Comparison of ENCODE assay signal across 10 mouse cellular contexts in the genomic region with DNA sequence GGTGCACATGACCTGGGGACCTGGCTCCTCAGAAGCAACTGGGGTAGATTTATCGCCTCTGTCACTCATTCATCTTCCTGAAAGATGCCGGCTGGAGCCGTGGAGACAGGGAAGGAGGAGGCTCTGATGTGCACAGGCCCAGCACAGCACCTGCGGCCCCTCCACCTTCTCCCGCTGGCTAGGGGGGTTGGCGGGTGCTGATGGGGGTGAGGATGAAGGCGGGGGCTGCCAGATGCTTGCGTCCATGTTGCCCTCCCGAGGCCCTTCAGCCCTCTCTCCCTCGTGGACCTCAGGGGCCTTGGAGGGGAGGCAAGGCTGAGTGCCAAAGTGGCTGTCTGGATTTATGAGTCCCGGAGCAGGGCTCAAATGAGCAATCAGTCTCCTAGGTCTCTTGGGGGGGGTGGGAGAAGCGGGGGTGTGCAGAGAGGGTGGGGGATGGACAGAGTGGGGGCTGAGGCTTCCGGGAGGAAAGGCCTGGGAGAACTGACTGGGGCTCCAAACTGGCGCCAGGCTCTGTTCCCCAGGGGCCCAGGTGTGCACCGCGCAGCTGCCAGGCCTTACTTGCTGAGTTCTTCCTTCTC.
DNase-seq lines count a peak whose midpoint lies in the region; ATAC-seq lines count a peak whose summit lies in the region.
"Had no signal": no experiment of that assay in that cellular context is flagged by ENCODE, and none has a peak within 500 bp of the region (broad histone marks: within the 10 kb centered on the region; RNA-seq: fewer than 3 reads in every experiment).

No protein-coding gene starts in this region.

- H3K9ac ChIP-seq in heart, embryonic 12.5 days = peak overlapping the region; percentile 38; the same call in 1 of the 2 replicates
- H3K9ac ChIP-seq in hindbrain, embryonic 13.5 days = peak overlapping the region; percentile 61
- H3K9ac ChIP-seq in midbrain, embryonic 14.5 days (replicated peaks; ENCODE audit: low read length) = 0 out of 2 replicates have a peak overlapping the region, but pooled peaks have one; percentile 1

- H3K4me1 ChIP-seq in heart, embryonic 12.5 days (replicated peaks) = peaks cover 60% of the 10 kb centered on the region
- H3K4me1 ChIP-seq in hindbrain, embryonic 13.5 days (replicated peaks) = peaks cover 62% of the 10 kb centered on the region
- H3K4me1 ChIP-seq in midbrain, embryonic 14.5 days (ENCODE audit: control insufficient read depth, insufficient read depth, low read length) = peaks cover 8% of the 10 kb centered on the region; the same call in 1 of the 2 replicates

- no peak for ATAC-seq in heart, embryonic 12.5 days (ENCODE audit: insufficient number of reproducible peaks, low FRiP score)
- ATAC-seq in hindbrain, embryonic 13.5 days (ENCODE audit: low FRiP score) = peak; percentile 60
- no peak for ATAC-seq in midbrain, embryonic 14.5 days (ENCODE audit: low FRiP score, low TSS enrichment)
- ATAC-seq: lung, postnatal 0 days had no signal

- intact Hi-C loops in heart, postnatal 14 days (cut with DNase I) = loop anchor here (5.0 kb wide), 2 partner anchors 46 to 199 kb away; no protein-coding TSS in a partner anchor

- 62% methylated on average over 16 of the region's 16 CpGs for WGBS in heart, embryonic 12.5 days
- 33% methylated on average over 16 of the region's 16 CpGs for WGBS in hindbrain, embryonic 13.5 days
- WGBS in midbrain, embryonic 14.5 days = 52% methylated on average over 16 of the region's 16 CpGs

- no peaks in the 10 kb centered on the region for H3K9me3 ChIP-seq in heart, embryonic 12.5 days (replicated peaks)
- no peaks in the 10 kb centered on the region for H3K9me3 ChIP-seq in hindbrain, embryonic 13.5 days
- no peaks in the 10 kb centered on the region for H3K9me3 ChIP-seq in midbrain, embryonic 14.5 days (ENCODE audit: control insufficient read depth, low read length)

- no peak overlapping the region for H3K4me3 ChIP-seq in heart, embryonic 12.5 days
- no peak overlapping the region for H3K4me3 ChIP-seq in hindbrain, embryonic 13.5 days
- no peak overlapping the region for H3K4me3 ChIP-seq in midbrain, embryonic 14.5 days (replicated peaks; ENCODE audit: low read depth, low read length)
- H3K4me3 ChIP-seq: erythroblast, embryonic 14.5 days had no signal

- no peak overlapping the region for H3K27ac ChIP-seq in heart, embryonic 12.5 days (ENCODE audit: poor library complexity, severe bottlenecking)
- H3K27ac ChIP-seq in hindbrain, embryonic 13.5 days = peak overlapping the region; percentile 89
- peak overlapping the region; percentile 67 for H3K27ac ChIP-seq in midbrain, embryonic 14.5 days (replicated peaks; ENCODE audit: low read depth, low read length)

- H3K4me2 ChIP-seq in heart, embryonic 12.5 days = no peak overlapping the region
- no peak overlapping the region for H3K4me2 ChIP-seq in hindbrain, embryonic 13.5 days
- H3K4me2 ChIP-seq in midbrain, embryonic 14.5 days (ENCODE audit: low read length) = no peak overlapping the region

- DNase-seq in heart, adult 9 months (ENCODE audit: low spot score in 2 of 2) = no peak
- DNase-seq in adrenal gland, postnatal 25 days = peak; percentile 50
- peak; percentile 43 for DNase-seq in midbrain, embryonic 14.5 days
- no peak for DNase-seq in urinary bladder, postnatal 25 days (ENCODE audit: low spot score)
- DNase-seq in T-cell, adult 2 months (ENCODE audit: low spot score) = no peak
- no peak for DNase-seq in heart, postnatal 14 days

- H3K27me3 ChIP-seq in heart, embryonic 12.5 days (replicated peaks) = no peaks in the 10 kb centered on the region
- no peaks in the 10 kb centered on the region for H3K27me3 ChIP-seq in hindbrain, embryonic 13.5 days
- H3K27me3 ChIP-seq in midbrain, embryonic 14.5 days (ENCODE audit: control insufficient read depth, insufficient read depth, low read length) = no peaks in the 10 kb centered on the region

- peaks cover 64% of the 10 kb centered on the region for H3K36me3 ChIP-seq in heart, embryonic 12.5 days
- H3K36me3 ChIP-seq in hindbrain, embryonic 13.5 days = peaks cover 53% of the 10 kb centered on the region
- peaks cover 52% of the 10 kb centered on the region for H3K36me3 ChIP-seq in midbrain, embryonic 14.5 days (ENCODE audit: control insufficient read depth, insufficient read depth, low read length)

Comparison
In these comparisons a context has a peak if more than half of its experiments do, and no peak if none do; other contexts are left out.
1. H3K9ac ChIP-seq: peak in every context shown above with its lines; median percentile 61 in hindbrain, embryonic 13.5 days; 38 in heart, embryonic 12.5 days; 1 in midbrain, embryonic 14.5 days.
2. DNase-seq: peak in adrenal gland, postnatal 25 days (single experiment) and midbrain, embryonic 14.5 days (single experiment); none in heart, adult 9 months (0 of 2), urinary bladder, postnatal 25 days (single experiment), T-cell, adult 2 months (single experiment) and heart, postnatal 14 days (0 of 2).